Mouse (Mus musculus) liver, embryonic 14.5 days (tissue): ENCODE measurements around the gene Cideb.

Experiments
- CTCF ChIP-seq: IDR thresholded peaks from 2 replicates; pipeline ENCODE4 v1.5.1; 2016; ENCODE audit warnings: antibody characterized with exemption, low read depth, control low read depth
- EP300 ChIP-seq: IDR thresholded peaks from 2 replicates; pipeline ENCODE4 v1.6.1; 2016; ENCODE audit warnings: antibody characterized with exemption, low read depth

DNA sequence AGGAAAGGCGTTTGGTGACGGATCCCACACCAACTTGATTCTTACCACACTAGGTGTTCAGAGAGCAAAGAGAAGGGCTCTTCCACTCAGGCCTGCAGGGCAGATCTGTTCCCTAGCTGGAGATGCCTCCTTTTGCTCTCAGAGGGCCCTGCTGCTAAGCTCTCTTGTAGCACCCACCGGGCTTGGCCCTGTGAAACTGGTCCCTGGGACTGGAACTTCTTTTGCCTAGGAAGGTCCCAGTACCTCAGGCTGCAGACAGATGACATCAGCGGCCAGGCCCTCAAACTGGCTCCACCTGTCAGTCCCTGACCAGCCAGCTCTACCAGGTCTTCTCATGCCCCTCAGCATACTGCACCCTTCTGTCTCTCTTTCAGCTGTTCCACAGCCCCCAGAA, 44.5 kb downstream of the Cideb start, which contains the start of gene Tgm1:
- no peak for TF ChIP-seq EP300
- TF ChIP-seq CTCF: no peak
